Mouse (Mus musculus) myocyte (in vitro differentiated cells): ENCODE measurements around the gene Nefh. TPM values are rescaled to one million over a fixed set of nuclear protein-coding genes. Genes with fewer than 3 reads are reported as not detected.

Experiments
- H3K27me3 ChIP-seq: one replicate; pipeline ENCODE4 v1.6.1; 2011; ENCODE audit not compliant: control insufficient read depth, insufficient read depth, insufficient read length
- H3K36me3 ChIP-seq: one replicate; pipeline ENCODE4 v1.6.1; 2011; ENCODE audit not compliant: control insufficient read depth, insufficient read depth
- H3K4me2 ChIP-seq: one replicate; pipeline ENCODE4 v1.6.1; 2011; ENCODE audit warnings: low read depth, control low read depth
- H3K4me3 ChIP-seq: one replicate; pipeline ENCODE4 v1.5.1; 2011; ENCODE audit warnings: mild to moderate bottlenecking, control low read depth, moderate library complexity
- H3K79me2 ChIP-seq: one replicate; pipeline ENCODE4 v1.6.1; 2011; ENCODE audit not compliant: control insufficient read depth, insufficient read depth
- H3ac ChIP-seq: one replicate; pipeline ENCODE4 v1.6.1; 2011; ENCODE audit not compliant: control insufficient read depth, insufficient read length
- CEBPB ChIP-seq: IDR thresholded peaks from 2 replicates; pipeline ENCODE4 v1.6.1; 2011; ENCODE audit warnings: mild to moderate bottlenecking, moderate library complexity; ENCODE audit not compliant: poor library complexity, insufficient read depth, severe bottlenecking
- E2F4 ChIP-seq: IDR thresholded peaks from one replicate; pipeline ENCODE4 v1.6.1; 2011; ENCODE audit warnings: mild to moderate bottlenecking, control low read depth, moderate library complexity; ENCODE audit not compliant: insufficient read depth
- MAX ChIP-seq: IDR thresholded peaks from one replicate; pipeline ENCODE4 v1.6.1; 2011; ENCODE audit warnings: low read depth, mild to moderate bottlenecking, control low read depth
- MYOD1 ChIP-seq, 3 experiments: IDR thresholded peaks; one replicate each; pipeline ENCODE4 v1.6.1; 2011; ENCODE audit warnings: control low read depth in 2 of 3, low read depth in 2 of 3, mild to moderate bottlenecking in 2 of 3, moderate library complexity in 1 of 3; ENCODE audit not compliant: insufficient read length in 2 of 3, control insufficient read depth in 1 of 3
- MYOG ChIP-seq, 3 experiments: IDR thresholded peaks; one replicate each; pipeline ENCODE4 v1.6.1; 2011; ENCODE audit warnings: control low read depth in 2 of 3, low read depth in 2 of 3, mild to moderate bottlenecking in 2 of 3; ENCODE audit not compliant: insufficient read length in 2 of 3, control insufficient read depth in 1 of 3, insufficient read depth in 1 of 3
- POLR2A ChIP-seq: IDR thresholded peaks from one replicate; pipeline ENCODE4 v1.6.1; 2011; ENCODE audit warnings: low read depth, mild to moderate bottlenecking, control low read depth, moderate library complexity; ENCODE audit not compliant: insufficient read length
- POLR2AphosphoS2 ChIP-seq: IDR thresholded peaks from one replicate; pipeline ENCODE4 v1.6.1; 2011; ENCODE audit warnings: low read depth, control low read depth; ENCODE audit not compliant: insufficient read length
- REST ChIP-seq: IDR thresholded peaks from one replicate; pipeline ENCODE4 v1.6.1; 2011; ENCODE audit warnings: mild to moderate bottlenecking, control low read depth, moderate library complexity; ENCODE audit not compliant: insufficient read depth, insufficient read length
- SRF ChIP-seq: IDR thresholded peaks from one replicate; pipeline ENCODE4 v1.6.1; 2011; ENCODE audit warnings: low read depth; ENCODE audit not compliant: control insufficient read depth, insufficient read length
- TCF12 ChIP-seq: IDR thresholded peaks from one replicate; pipeline ENCODE4 v1.6.1; 2011; ENCODE audit warnings: mild to moderate bottlenecking, control low read depth; ENCODE audit not compliant: poor library complexity, insufficient read depth, severe bottlenecking
- TCF3 ChIP-seq: IDR thresholded peaks from one replicate; pipeline ENCODE4 v1.6.1; 2011; ENCODE audit warnings: low read depth, control low read depth; ENCODE audit not compliant: insufficient read length
- USF1 ChIP-seq: IDR thresholded peaks from one replicate; pipeline ENCODE4 v1.6.1; 2011; ENCODE audit warnings: low read depth, mild to moderate bottlenecking, control low read depth, moderate library complexity
- polyA plus RNA-seq: library from polyadenylated mRNA; unstranded; fragments of >200 nt; fragmentation: generic; extraction: Trizol; gene quantifications from one replicate; pipeline ENCODE4 v1.2.1, GENCODE M21; 2012; ENCODE audit warnings: missing spikeins

The Nefh gene
- polyA plus RNA-seq, 1 experiment: 0.04 TPM

GRCm38 (mm10) chr11:4946530-4946929 lies 1.3 kb downstream of the Nefh start:
- H3K4me2 ChIP-seq: no peak overlapping the region
- H3K4me3 ChIP-seq: no peak overlapping the region

DNA sequence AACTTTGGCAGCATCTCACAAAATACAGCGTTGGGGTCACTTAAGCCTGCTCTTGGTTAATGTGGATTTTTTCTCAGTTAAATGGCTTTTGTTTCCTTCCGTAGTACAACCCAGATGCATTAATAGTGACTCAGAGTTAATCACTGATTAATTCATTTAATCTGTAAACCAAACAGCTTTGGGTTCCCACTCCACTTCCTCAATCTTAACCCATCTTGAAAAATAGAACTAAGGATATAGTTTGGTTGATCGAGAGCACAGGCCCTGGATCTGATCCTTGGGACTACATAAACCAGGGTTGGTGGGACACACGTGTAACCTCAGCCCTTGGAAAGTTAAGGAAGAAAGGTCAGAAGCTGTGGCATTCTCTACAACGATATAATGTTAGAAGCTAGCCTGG lies 11.6 kb downstream of the Nefh start:
- Histone ChIP-seq H3ac (no peak overlapping the region), H3K36me3 (no peaks in the 10 kb centered on the region), H3K27me3 (no peaks in the 10 kb centered on the region), H3K4me3 (no peak overlapping the region), H3K79me2 (no peaks in the 10 kb centered on the region), H3K4me2 (no peak overlapping the region)
- no peak for TF ChIP-seq POLR2AphosphoS2
- TF ChIP-seq USF1: no peak
- no peak for TF ChIP-seq POLR2A
- TF ChIP-seq REST: no peak
- TF ChIP-seq MYOD1 (IDR thresholded peaks at IDR 0.05; ENCODE audit: control insufficient read depth in 1 of 3, insufficient read length in 2 of 3, low read depth in 2 of 3): no peak
- TF ChIP-seq MYOG (IDR thresholded peaks at IDR 0.05; ENCODE audit: control insufficient read depth in 1 of 3, insufficient read depth in 1 of 3, insufficient read length in 2 of 3, low read depth in 2 of 3): no peak
- no peak for TF ChIP-seq CEBPB
- no peak for TF ChIP-seq SRF
- TF ChIP-seq E2F4: no peak
- TF ChIP-seq TCF3: no peak
- no peak for TF ChIP-seq TCF12
- no peak for TF ChIP-seq MAX

More at GRCm38 (mm10) chr11:4946530-4946929, 1.3 kb downstream of the Nefh start:
- Histone ChIP-seq H3K36me3 (no peaks in the 10 kb centered on the region), H3ac (no peak overlapping the region), H3K27me3 (peaks cover 36% of the 10 kb centered on the region), H3K79me2 (no peaks in the 10 kb centered on the region)
- TF ChIP-seq REST (no peak), MYOG (IDR thresholded peaks at IDR 0.05; ENCODE audit: control insufficient read depth in 1 of 3, insufficient read depth in 1 of 3, insufficient read length in 2 of 3, low read depth in 2 of 3) (no peak), SRF (no peak), USF1 (no peak), CEBPB (no peak), MAX (no peak), TCF3 (no peak), E2F4 (no peak), TCF12 (no peak), MYOD1 (IDR thresholded peaks at IDR 0.05; ENCODE audit: control insufficient read depth in 1 of 3, insufficient read length in 2 of 3, low read depth in 2 of 3) (no peak), POLR2AphosphoS2 (no peak), POLR2A (no peak)

- Histone ChIP-seq H3K79me2 (no peaks in the 10 kb centered on the region), H3K27me3 (no peaks in the 10 kb centered on the region), H3ac (no peak overlapping the region), H3K4me3 (no peak overlapping the region), H3K36me3 (peaks cover 16% of the 10 kb centered on the region), H3K4me2 (no peak overlapping the region)
- TF ChIP-seq CEBPB: no peak
- TF ChIP-seq SRF: no peak
- TF ChIP-seq POLR2AphosphoS2: no peak
- no peak for TF ChIP-seq E2F4
These were observed 16.8 kb downstream of the Nefh start for GRCm38 (mm10) chr11:4931009-4931601.

GRCm38 (mm10) chr11:4927224-4927623 lies 20.6 kb downstream of the Nefh start:
- Histone ChIP-seq H3K4me2 (no peak overlapping the region), H3K27me3 (no peaks in the 10 kb centered on the region), H3K4me3 (no peak overlapping the region), H3K79me2 (no peaks in the 10 kb centered on the region), H3ac (no peak overlapping the region), H3K36me3 (peaks cover 29% of the 10 kb centered on the region)
- TF ChIP-seq CEBPB: no peak
- no peak for TF ChIP-seq MAX
- TF ChIP-seq MYOD1 (IDR thresholded peaks at IDR 0.05; ENCODE audit: control insufficient read depth in 1 of 3, insufficient read length in 2 of 3, low read depth in 2 of 3): no peak
- TF ChIP-seq POLR2A: no peak
- no peak for TF ChIP-seq E2F4
- TF ChIP-seq MYOG (IDR thresholded peaks at IDR 0.05; ENCODE audit: control insufficient read depth in 1 of 3, insufficient read depth in 1 of 3, insufficient read length in 2 of 3, low read depth in 2 of 3): no peak
- TF ChIP-seq POLR2AphosphoS2: no peak
- TF ChIP-seq USF1: no peak
- no peak for TF ChIP-seq SRF

DNA sequence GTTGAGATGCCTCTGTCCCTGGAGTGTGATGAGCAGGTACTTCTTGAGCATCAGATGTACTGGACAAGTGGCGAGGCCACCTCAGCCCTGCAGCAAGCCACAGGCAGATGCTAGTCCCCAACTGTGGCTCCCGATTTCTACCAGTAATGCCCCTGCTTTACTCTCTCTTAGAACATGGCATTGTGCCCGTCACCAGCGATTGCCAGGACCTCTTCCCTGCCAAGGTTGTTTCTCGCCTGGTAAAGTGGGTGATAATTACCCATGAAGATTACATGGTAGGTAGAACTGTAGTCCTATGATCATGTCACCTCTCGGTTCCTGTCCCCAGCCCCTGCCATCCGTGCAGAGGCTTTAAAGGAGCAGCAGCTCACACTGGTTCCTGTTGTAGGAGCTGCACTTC lies 26.1 kb downstream of the Nefh start:
- TF ChIP-seq MYOD1 (IDR thresholded peaks at IDR 0.05; ENCODE audit: control insufficient read depth in 1 of 3, insufficient read length in 2 of 3, low read depth in 2 of 3) (no peak), E2F4 (no peak), TCF12 (no peak), MAX (no peak), USF1 (no peak), POLR2A (no peak)
- H3K4me2 ChIP-seq: no peak overlapping the region
- no peak overlapping the region for H3ac ChIP-seq
- no peaks in the 10 kb centered on the region for H3K79me2 ChIP-seq
- no peaks in the 10 kb centered on the region for H3K27me3 ChIP-seq
- peaks cover 40% of the 10 kb centered on the region for H3K36me3 ChIP-seq
- no peak overlapping the region for H3K4me3 ChIP-seq
